Mouse (Mus musculus): Measurements from ENCODE around the gene Zfp467.
A peak's percentile ranks its signal among the peaks of the same experiment; 100 is the strongest.

The Zfp467 gene

DNA sequence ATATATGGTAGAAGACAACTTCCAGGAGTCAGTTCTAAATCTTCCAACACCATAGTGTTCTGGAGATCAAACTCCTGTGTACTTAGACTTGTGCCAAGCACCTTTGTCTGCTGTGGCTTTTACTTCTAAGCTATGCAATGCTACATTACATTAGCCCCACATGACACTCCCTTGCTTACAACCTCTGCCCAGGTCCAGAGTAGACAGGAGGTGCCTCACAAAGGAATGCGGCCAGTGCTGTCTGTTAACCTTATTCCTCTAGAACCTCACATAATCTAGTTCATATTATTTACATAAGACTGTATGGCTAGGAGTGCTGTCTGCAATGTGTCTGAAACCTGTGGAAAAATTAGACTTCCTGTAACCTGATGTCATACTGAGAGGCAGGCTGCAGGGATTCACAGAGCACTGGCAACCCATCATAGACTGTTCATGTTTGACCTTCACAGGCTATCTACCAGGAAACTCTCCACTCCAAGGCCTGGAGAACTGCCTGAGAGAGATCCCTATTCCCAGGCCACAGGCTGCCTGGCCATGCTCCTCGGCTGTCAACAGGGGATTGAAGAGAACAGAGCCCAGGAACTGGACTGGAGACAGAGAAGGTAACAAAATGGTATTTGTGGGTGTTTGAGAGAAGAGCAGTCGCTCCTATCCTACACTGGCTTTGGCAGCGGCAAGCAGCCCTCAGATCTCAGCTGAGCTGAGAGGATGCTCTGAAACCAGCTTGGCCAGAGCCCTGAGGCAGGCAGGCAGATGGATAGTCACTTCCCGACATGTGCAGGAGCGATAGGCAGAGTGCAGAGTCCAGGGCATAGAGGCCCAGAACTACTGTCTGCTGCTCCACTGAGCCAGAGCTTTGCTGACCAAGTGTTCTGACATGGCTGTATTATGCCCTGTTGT lies 34.2 kb downstream of the Zfp467 start:
- no peak for DNase-seq (ENCODE audit: low spot score)

DNA sequence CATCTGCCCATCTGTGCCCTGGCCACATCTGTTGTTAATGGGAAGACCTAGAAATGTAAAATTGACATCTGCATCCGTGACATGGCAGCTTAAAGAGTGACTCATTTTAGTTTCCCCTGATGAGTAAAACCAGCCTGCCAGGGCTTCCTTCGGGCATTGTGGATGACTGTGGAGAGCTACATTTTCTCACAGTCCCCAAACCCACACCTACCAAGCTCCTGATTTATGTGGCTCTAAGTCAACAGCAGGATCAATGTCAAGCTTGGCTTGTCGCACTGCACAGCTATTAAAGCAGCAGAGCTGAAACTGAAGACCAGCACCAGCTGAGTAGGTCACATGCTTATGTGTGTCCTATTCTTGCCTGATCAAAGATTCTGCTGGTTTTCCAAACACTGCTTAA lies 35.1 kb downstream of the Zfp467 start:
- DNase-seq (ENCODE audit: low spot score), result no peak

DNA sequence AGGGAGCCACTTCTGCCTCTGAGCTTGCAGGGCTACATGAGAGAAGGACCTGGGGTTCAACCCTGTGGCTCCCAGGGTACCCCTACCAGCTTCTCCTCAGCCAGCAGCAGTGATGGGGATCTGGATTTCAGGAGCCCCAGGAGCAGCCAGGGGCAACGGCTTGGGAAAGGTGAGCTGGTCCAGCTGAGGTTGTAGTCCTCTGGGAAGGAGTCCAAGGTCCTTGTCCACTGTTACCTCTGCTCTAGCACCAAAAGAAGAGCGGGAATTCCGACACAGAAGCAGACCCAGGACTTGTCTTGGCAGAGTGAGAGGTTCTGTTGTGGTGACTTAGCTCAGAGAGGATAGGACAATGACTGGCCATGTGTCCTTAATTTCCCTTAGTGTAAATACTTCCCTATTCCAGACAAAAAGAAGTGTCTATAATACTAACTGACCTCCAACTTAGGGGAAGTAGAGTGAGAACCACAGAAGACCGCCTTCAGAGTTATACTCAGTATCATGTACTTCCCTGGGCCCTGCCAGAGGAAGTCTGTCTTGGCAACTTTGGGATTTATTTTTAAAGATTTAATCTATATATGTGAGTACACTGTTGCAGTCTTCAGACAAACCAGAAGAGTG lies 35.8 kb downstream of the Zfp467 start:
- DNase-seq (ENCODE audit: low spot score), result no peak

DNA sequence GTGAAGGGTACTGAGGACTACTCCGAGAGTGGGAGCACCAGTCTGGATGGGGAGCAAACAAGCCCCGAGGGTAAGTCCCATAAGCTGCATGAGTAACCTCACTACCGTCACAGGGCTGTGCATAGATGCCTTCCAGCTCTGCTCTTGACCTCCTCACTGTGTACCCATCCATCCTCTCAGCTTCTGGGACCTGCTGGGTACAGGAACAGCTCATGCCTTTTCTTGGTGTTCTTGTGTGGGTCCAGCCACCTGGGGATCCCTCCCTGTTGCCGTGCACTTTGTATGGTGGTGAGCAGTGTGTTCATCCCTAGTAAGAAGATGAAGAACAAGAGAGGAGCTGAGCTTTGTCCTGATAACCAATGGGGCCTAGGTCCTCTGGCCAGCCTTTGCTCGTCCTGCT lies 41.6 kb downstream of the Zfp467 start:
- DNase-seq (ENCODE audit: low spot score), result no peak

DNA sequence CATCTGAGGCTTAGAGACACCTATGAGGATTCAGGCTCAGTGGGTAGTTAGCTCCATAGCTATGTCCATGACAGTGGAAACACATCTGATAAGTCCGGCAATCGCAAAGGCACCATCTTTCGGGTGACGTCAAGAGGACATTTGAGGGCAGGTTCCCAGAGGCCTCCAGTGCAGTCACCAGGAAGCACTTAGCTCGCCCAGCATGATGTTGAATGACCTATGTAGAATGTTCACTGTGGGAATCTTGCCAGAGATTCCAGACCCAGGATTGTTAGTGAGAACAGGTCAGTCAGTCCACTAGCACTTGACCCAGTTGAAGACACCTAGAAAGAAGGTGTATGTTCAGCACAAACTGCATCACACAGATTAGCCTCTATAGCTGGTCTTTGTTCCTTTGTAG lies 45.7 kb downstream of the Zfp467 start:
- no peak for DNase-seq (ENCODE audit: low spot score)

DNA sequence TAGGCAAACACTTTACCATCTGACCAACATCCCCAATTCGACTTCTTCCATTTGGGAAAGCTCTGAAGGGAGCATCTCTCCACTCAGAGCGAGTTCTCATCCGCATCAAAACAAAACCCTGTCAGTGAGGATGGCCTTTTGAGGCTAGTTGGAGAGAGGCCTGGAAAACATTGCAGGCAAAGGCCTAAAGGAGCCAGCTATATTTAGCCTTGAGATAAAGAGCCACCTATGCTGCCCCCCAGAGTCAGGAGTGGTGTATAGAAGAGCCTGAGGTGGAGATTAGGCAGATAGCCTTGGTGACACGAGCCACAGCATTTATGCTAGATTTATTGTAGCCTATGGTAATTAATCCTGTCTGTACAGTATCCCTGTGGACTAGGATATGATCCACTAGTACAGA lies 48.3 kb downstream of the Zfp467 start:
- DNase-seq (ENCODE audit: low spot score), result peak; percentile 15

DNA sequence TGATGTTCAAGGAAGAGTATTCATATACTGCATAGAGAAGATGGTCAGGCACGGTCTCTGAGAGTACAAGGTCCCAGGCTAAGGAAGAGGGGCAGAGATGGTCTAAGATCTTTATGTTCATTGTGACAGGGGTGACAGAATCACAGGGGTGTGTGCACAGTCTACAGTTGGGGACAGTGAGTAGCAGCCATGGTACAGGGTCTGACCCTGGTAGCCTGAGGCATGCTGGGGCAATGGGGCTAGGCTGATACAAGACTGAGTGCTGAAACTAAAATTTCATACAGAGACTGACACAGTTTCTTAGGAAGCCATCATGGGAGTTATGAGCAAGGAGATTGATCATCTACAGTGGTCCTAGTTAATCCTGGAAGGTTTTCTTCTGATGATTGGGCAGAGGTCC lies 48.9 kb downstream of the Zfp467 start:
- DNase-seq (ENCODE audit: low spot score), result no peak

DNA sequence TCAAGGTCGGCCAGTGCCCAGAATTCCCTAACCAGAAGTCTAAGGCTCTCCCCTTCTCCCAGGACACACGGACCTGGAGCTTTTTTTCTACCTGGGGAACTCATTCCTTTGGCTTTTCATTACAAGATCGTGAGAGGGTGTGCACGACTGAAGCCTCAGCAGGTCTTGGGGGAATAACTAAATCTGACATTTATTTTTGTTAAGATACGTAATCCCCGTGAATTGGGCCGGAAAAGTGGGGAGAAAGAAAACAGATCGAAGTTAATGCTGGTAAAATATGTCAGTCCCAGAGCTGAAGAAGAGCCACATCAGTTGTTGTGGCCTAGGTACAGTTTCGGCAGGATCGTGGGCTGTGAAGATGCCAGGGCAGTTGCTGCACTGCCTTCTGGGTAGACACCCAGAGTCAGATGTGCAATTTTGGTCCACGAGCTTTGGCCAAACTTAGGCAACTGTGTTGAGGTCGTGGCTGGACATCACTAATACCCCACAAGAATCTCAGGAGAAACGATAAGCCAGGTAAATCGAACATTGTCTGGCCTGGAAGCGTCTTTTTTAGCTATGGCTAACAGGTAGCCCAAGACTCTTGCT lies 49.5 kb downstream of the Zfp467 start:
- DNase-seq (ENCODE audit: low spot score), result peak; percentile 11

DNA sequence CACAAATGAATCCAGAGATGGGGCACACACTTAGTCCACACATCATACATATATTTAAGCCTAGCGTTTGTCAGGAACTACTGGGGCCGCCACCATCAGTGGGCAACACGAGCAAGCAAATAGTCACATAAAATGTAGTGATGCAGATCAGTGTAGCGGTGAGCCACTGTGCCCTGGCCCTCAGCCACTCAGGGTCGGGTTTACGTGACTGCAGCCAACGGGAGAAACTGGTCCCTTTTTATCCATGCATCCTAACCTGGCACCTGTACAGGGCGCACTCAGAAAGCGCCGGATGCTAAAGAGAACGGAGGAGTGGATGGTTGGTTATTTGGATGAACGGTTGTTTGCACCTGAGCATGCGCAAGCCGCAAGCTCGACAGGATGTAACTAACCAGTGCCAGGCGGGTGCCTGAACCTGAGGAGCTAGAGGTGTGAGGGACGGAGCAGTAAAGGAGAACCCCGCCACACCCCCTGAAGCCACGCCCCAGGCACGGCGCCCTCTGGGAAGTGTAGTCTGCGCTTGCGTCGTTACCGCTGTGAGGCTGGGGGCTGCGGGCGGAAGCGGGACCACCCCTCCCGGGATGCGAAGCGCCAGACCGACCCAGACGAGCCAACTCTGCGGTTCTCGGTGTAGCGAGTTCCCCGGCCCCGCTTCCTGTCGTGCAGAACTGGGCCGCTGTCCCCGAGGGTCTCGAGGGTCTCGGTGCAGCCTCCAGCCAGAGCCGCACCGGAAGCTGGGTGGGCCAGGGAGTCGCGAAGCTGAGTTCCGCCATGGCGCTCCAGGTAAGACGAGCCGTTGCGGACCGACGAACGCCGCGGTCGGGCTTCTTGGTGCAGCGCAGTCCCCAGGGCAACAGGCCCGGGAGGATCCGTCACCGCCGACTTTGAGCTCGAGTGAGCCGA lies 50.3 kb downstream of the Zfp467 start, which contains the start of gene Krba1:
Gene Krba1, plus strand, starts transcription at position 482 of the 903 bp plus-strand sequence.
- peak; percentile 88 for DNase-seq (ENCODE audit: low spot score)

DNA sequence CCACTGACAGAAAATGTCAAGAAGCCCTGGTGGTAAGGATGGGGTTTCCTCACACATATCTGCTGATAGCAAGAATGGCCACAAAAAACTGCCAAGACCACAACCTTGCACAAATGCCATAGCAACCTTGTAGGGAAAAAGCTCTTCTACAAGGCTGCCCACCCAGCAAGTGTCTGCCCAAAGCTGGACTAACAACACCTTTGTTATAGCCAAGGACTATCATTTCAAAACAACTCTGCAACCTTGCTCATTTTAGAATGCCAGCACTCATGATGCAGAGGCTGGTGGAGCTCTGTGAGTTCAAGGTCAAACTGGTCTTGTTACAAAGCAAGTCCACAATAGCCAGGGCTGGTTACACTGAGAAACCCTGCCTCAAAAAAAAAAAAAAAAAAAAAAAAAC lies 51.8 kb downstream of the Zfp467 start:
- DNase-seq (ENCODE audit: low spot score), result no peak

DNA sequence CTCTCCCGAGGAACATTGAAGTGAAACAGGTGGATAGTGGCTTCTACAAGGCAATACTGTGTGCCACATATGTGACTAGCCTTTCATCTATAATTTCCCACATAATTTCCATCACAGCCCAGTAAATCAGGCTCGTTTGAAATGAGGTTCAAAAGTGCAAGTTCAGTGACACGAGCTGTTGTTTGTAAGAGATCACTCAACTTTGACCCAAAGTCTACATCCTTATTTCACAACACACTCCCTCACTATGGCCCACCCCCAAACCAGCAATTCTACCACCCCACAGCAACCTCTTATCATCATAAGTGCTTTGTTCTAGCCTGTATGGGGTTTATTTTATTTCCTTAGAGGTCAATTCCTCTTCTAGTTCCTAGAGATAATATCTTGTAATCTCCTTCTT lies 57.4 kb downstream of the Zfp467 start:
- DNase-seq (ENCODE audit: low spot score), result no peak

All from T-cell, adult 2 months (primary cell).